Mouse (Mus musculus): ENCODE results near the gene Rgs12. TPM values are rescaled to one million over a fixed set of nuclear protein-coding genes. Genes with fewer than 3 reads are reported as not detected.

The Rgs12 gene
- 62.4 and 74.3 TPM in 2 replicates for polyA plus RNA-seq (2016; fragmentation: Nextera tagmentation; extraction: Ambion mirVana)

- WGBS, result under 1% methylated on average over 81 of the region's 84 CpGs
Observed at GRCm38 (mm10) chr5:34948861-34949760, at the start of gene Rgs12. Gene Rgs12, plus strand, starts transcription at chr5:34949445.

DNA sequence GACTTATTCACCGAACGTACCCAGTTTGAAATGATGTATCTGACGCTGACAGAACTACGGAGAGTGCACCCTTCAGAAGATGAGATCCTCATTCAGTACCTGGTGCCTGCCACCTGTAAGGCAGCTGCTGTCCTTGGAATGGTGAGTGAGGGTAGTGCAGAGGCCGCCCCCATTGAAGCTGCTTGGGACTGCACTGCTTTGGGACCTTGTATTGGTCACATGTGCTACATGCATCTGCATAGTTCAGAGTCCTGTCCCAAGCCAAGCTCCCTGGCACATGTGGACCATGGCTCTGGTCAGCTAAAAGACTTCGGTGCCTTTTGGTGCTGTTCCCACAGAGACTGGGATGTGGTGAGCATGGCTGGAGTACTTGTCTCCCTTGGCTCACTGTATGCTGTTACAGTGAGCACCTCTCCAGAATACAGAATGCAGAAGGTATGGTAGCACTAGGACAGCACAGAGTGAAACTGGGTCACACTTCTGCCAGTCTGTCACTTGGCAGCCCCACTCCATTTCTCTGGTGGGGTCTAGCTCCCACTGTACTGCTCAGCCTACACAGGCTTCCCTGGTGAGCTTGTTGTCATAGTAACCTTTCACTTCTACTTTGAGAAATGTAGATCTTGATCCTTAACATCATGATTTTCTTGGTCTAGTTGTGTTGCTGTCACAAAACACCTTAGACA, 49.3 kb upstream of the Rgs12 start:
- no peak for DNase-seq (ENCODE audit: low spot score)
- Histone ChIP-seq H3K27ac (no peak overlapping the region), H3K4me3 (no peak overlapping the region), H3K36me3 (peaks cover 97% of the 10 kb centered on the region), H3K27me3 (ENCODE audit: insufficient read depth, poor library complexity, severe bottlenecking) (no peaks in the 10 kb centered on the region), H3K4me1 (replicated peaks) (no peaks in the 10 kb centered on the region), H3K9me3 (no peaks in the 10 kb centered on the region)
- 95% methylated on average over 6 of the region's 6 CpGs for WGBS

More at GRCm38 (mm10) chr5:34948861-34949760, at the start of gene Rgs12:
- H3K4me1 ChIP-seq (replicated peaks), result peaks cover 46% of the 10 kb centered on the region
- peaks cover 8% of the 10 kb centered on the region; the same call in 1 of the 2 replicates for H3K9me3 ChIP-seq
- H3K27ac ChIP-seq, result peak within 1 kb of the TSS; percentile 99
- peaks cover 25% of the 10 kb centered on the region for H3K36me3 ChIP-seq
- DNase-seq (ENCODE audit: low spot score), result peak; percentile 94
- no peaks in the 10 kb centered on the region for H3K27me3 ChIP-seq (ENCODE audit: insufficient read depth, poor library complexity, severe bottlenecking)
- peak within 1 kb of the TSS; percentile 90 for H3K4me3 ChIP-seq

- Histone ChIP-seq H3K4me1 (replicated peaks) (no peaks in the 10 kb centered on the region), H3K36me3 (peaks cover 98% of the 10 kb centered on the region), H3K27me3 (ENCODE audit: insufficient read depth, poor library complexity, severe bottlenecking) (no peaks in the 10 kb centered on the region), H3K4me3 (no peak overlapping the region), H3K27ac (no peak overlapping the region), H3K9me3 (no peaks in the 10 kb centered on the region)
- no peak for DNase-seq (ENCODE audit: low spot score)
Observed at GRCm38 (mm10) chr5:34902371-34902770, 46.9 kb upstream of the Rgs12 start.

DNA sequence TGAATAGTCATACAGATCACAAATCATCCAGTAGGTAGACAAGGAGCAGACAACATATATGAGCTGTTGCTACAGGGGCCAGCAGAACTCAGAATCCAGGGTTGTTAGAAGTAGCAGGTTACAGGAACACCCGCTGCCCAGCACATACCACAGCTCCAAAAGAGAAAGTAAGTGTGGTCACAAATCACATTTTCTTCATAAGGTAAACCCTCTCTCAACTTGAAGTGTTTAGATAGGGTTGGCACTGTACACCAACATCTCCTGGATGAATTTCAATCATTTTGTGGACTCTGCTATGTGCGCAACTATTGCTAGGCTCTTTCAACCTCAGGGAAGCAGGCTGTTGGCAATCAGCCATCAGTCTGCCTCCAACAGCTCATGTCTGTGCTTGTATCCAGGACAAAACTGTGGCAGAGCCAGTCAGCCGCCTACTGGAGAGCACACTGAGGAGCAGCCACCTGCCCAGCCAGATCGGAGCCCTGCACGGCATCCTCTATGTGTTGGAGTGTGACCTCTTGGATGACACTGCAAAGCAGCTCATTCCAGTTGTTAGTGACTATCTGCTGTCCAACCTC, 46.3 kb upstream of the Rgs12 start:
- Histone ChIP-seq H3K27ac (no peak overlapping the region), H3K4me3 (no peak overlapping the region), H3K9me3 (no peaks in the 10 kb centered on the region), H3K27me3 (ENCODE audit: insufficient read depth, poor library complexity, severe bottlenecking) (no peaks in the 10 kb centered on the region), H3K4me1 (replicated peaks) (0 out of 2 replicates have a peak, but pooled peaks cover 1% of the 10 kb centered on the region), H3K36me3 (peaks cover 98% of the 10 kb centered on the region)
- no peak for DNase-seq (ENCODE audit: low spot score)
- 92% methylated on average over 5 of the region's 5 CpGs for WGBS

- peaks cover 98% of the 10 kb centered on the region for H3K36me3 ChIP-seq
- peaks cover 12% of the 10 kb centered on the region for H3K4me1 ChIP-seq (replicated peaks)
- no peak overlapping the region for H3K27ac ChIP-seq
- no peaks in the 10 kb centered on the region for H3K9me3 ChIP-seq
- no peaks in the 10 kb centered on the region for H3K27me3 ChIP-seq (ENCODE audit: insufficient read depth, poor library complexity, severe bottlenecking)
- H3K4me3 ChIP-seq, result no peak overlapping the region
- no peak for DNase-seq (ENCODE audit: low spot score)
Observed at GRCm38 (mm10) chr5:34904412-34904811, 44.8 kb upstream of the Rgs12 start.

DNA sequence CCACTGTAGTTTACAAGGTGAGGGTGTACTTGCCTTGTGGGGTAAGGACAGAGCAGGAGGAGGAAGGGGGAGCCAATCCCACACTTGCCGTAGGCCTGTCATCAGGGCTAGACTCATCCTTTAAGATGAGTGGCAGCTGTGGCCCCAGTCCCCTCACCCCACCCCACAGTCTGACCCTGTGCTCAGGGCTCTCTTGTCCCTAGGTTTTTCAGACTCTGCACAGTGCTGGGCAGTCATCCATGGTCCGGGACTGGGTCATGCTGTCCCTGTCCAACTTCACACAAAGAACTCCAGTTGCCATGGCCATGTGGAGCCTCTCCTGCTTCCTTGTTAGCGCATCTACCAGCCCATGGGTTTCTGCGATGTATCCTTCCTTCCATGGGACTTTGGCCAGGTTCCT, 42.0 kb upstream of the Rgs12 start:
- Histone ChIP-seq H3K27me3 (ENCODE audit: insufficient read depth, poor library complexity, severe bottlenecking) (no peaks in the 10 kb centered on the region), H3K36me3 (peaks cover 94% of the 10 kb centered on the region), H3K4me3 (no peak overlapping the region), H3K27ac (no peak overlapping the region), H3K4me1 (replicated peaks) (peaks cover 12% of the 10 kb centered on the region), H3K9me3 (no peaks in the 10 kb centered on the region)
- DNase-seq (ENCODE audit: low spot score), result no peak
- WGBS, result 93% methylated on average over 4 of the region's 4 CpGs

GRCm38 (mm10) chr5:34907910-34908725, 41.1 kb upstream of the Rgs12 start, which contains the start of gene Msantd1:
Gene Msantd1, plus strand, starts transcription at chr5:34908012.
- peaks cover 85% of the 10 kb centered on the region for H3K36me3 ChIP-seq
- H3K4me3 ChIP-seq, result no peak within 1 kb of the TSS
- H3K27ac ChIP-seq, result 0 out of 2 replicates have a peak within 1 kb of the TSS, but pooled peaks have one; percentile 13
- DNase-seq (ENCODE audit: low spot score), result no peak
- H3K9me3 ChIP-seq, result no peaks in the 10 kb centered on the region
- no peaks in the 10 kb centered on the region for H3K27me3 ChIP-seq (ENCODE audit: insufficient read depth, poor library complexity, severe bottlenecking)
- peaks cover 12% of the 10 kb centered on the region for H3K4me1 ChIP-seq (replicated peaks)
- 88% methylated on average over 6 of the region's 6 CpGs for WGBS

- no peaks in the 10 kb centered on the region for H3K9me3 ChIP-seq
- H3K27ac ChIP-seq, result peak overlapping the region; percentile 2; the same call in 1 of the 2 replicates
- H3K4me3 ChIP-seq, result no peak overlapping the region
- WGBS, result 84% methylated on average over 9 of the region's 9 CpGs
- no peaks in the 10 kb centered on the region for H3K27me3 ChIP-seq (ENCODE audit: insufficient read depth, poor library complexity, severe bottlenecking)
- peaks cover 78% of the 10 kb centered on the region for H3K36me3 ChIP-seq
- H3K4me1 ChIP-seq (replicated peaks), result peaks cover 12% of the 10 kb centered on the region
- DNase-seq (ENCODE audit: low spot score), result no peak
Observed at GRCm38 (mm10) chr5:34908726-34909633, 40.3 kb upstream of the Rgs12 start.

DNA sequence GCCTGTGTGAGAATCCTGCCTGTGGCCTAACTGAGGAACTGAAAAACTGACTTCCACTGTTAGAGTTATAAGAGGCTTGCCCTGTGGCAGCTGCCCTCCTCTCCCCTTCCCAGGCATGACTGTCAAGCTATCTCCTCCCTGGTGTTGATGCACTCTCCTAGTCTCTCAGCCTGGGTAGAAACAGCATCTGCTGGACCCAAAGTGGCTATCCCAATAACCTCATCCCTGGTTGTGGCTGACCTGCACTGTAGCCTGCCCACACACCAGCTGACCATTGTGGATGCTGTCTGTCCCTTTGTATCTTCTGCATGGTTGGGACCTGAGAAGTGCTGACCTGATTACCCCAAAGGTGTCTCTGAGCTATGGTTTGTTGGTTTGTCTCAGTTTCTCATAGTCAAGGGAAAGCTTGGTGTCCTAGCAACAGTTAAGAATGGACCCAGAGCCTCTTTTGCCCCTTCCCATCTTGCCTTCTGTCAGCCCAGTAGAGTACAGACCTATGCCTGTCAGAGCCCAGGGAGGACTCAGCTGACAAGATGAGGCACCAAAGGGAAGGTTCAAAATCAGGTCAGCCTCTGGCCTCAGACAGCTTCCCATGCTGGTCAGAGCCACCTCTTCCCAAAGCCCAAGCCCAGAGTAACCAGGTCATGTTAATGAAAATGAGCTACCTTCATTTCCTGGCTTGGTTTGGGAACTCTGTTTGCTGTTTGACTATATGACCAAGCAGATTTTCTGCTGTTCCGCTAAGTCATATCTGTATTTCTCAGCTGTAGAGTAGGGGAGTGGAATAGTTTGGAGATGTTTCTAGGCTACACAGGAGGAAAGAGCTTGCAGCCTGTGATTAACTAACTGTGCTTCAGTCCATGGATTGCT, 39.4 kb upstream of the Rgs12 start:
- Histone ChIP-seq H3K9me3 (no peaks in the 10 kb centered on the region), H3K4me1 (replicated peaks) (peaks cover 12% of the 10 kb centered on the region), H3K27ac (peak overlapping the region; percentile 2; the same call in 1 of the 2 replicates), H3K4me3 (no peak overlapping the region), H3K27me3 (ENCODE audit: insufficient read depth, poor library complexity, severe bottlenecking) (no peaks in the 10 kb centered on the region), H3K36me3 (peaks cover 69% of the 10 kb centered on the region)
- WGBS, result 91% methylated on average over 1 of the region's 1 CpGs
- no peak for DNase-seq (ENCODE audit: low spot score)

- Histone ChIP-seq H3K36me3 (peaks cover 63% of the 10 kb centered on the region), H3K4me1 (replicated peaks) (peaks cover 12% of the 10 kb centered on the region), H3K4me3 (no peak overlapping the region), H3K27me3 (ENCODE audit: insufficient read depth, poor library complexity, severe bottlenecking) (no peaks in the 10 kb centered on the region), H3K9me3 (no peaks in the 10 kb centered on the region), H3K27ac (no peak overlapping the region)
- DNase-seq (ENCODE audit: low spot score), result no peak
- 86% methylated on average over 4 of the region's 4 CpGs for WGBS
Observed at GRCm38 (mm10) chr5:34910504-34910815, 38.8 kb upstream of the Rgs12 start.

DNA sequence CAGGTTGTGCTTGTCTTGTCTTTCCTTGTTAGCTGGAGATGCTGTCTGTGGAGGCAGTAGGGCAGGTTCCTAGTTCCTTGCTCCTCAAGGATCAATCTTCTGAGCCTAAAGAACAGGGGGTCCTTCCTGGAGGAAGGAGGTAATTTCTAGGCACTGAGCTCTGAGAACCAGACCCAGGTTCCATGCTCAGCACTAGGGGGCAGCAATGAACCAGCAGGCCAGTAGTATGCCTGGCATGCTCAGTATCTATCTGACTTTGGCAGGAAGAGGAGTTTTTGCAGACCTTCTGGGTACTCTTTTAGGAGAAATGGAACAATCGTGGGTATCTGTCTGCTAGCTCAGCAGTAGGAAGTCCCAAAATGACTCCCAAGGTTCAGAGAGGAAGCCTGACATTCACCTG, 33.4 kb upstream of the Rgs12 start:
- H3K27ac ChIP-seq, result peak overlapping the region; percentile 50
- H3K4me1 ChIP-seq (replicated peaks), result peaks cover 22% of the 10 kb centered on the region
- 39% methylated on average over 1 of the region's 1 CpGs for WGBS
- H3K27me3 ChIP-seq (ENCODE audit: insufficient read depth, poor library complexity, severe bottlenecking), result no peaks in the 10 kb centered on the region
- H3K4me3 ChIP-seq, result no peak overlapping the region
- H3K9me3 ChIP-seq, result no peaks in the 10 kb centered on the region
- DNase-seq (ENCODE audit: low spot score), result peak; percentile 72
- peaks cover 10% of the 10 kb centered on the region for H3K36me3 ChIP-seq

Measured in hindbrain, embryonic 10.5 days (tissue).